In genomic region chr19:40404582-40404981, GRCm38 (mm10) we compare ENCODE assay signal across 12 mouse cellular contexts.
A peak's percentile ranks its signal among the peaks of the same experiment; 100 is the strongest.
DNase-seq lines count a peak whose midpoint lies in the region; TF ChIP-seq lines count a peak whose summit lies in the region.
"Had no signal": no experiment of that assay in that cellular context is flagged by ENCODE, and none has a peak within 500 bp of the region (broad histone marks: within the 10 kb centered on the region; RNA-seq: fewer than 3 reads in every experiment).

No protein-coding gene starts in this region.

- 55% methylated on average over 2 of the region's 2 CpGs for WGBS in thymus, adult 2 months

- H3K27ac ChIP-seq in thymus, adult 2 months (ENCODE audit: control insufficient read depth, insufficient read depth, low read length): no peak overlapping the region
- H3K27ac ChIP-seq: embryonic facial prominence, embryonic 12.5 days; midbrain, embryonic 12.5 days had no signal

- no peak for TF ChIP-seq POLR2A in thymus, adult 2 months (IDR thresholded peaks at IDR 0.05; ENCODE audit: control insufficient read depth, extremely low read depth, insufficient read depth, low read length, poor library complexity)

- TF ChIP-seq CTCF in thymus, adult 2 months (IDR thresholded peaks at IDR 0.05; ENCODE audit: borderline replicate concordance, control insufficient read depth, extremely low read depth, insufficient read depth, low read length, poor library complexity): no peak

- intact Hi-C loops in heart, postnatal 25 days (cut with DNase I): no loop called here

- H3K4me1 ChIP-seq in thymus, adult 2 months (replicated peaks; ENCODE audit: control insufficient read depth, insufficient read depth, low read length): no peaks in the 10 kb centered on the region
- H3K4me1 ChIP-seq: midbrain, embryonic 12.5 days had no signal

- H3K27me3 ChIP-seq in thymus, adult 2 months (ENCODE audit: control insufficient read depth, insufficient read depth, low read length): no peaks in the 10 kb centered on the region
- no peaks in the 10 kb centered on the region for H3K27me3 ChIP-seq in splenic B cell, adult 2 months (ENCODE audit: control insufficient read depth, insufficient read depth, low read length, poor library complexity, severe bottlenecking)
- H3K27me3 ChIP-seq: embryonic facial prominence, embryonic 12.5 days; midbrain, embryonic 12.5 days; Patski had no signal

- H3K36me3 ChIP-seq in thymus, adult 2 months (ENCODE audit: control insufficient read depth, insufficient read depth, low read length): no peaks in the 10 kb centered on the region
- no peaks in the 10 kb centered on the region for H3K36me3 ChIP-seq in splenic B cell, adult 2 months (ENCODE audit: control insufficient read depth, insufficient read depth, low read length, poor library complexity, severe bottlenecking)
- H3K36me3 ChIP-seq: embryonic facial prominence, embryonic 12.5 days; midbrain, embryonic 12.5 days had no signal

- no peak overlapping the region for H3K4me3 ChIP-seq in thymus, adult 2 months (ENCODE audit: control insufficient read depth, insufficient read depth, low read length)
- H3K4me3 ChIP-seq: embryonic facial prominence, embryonic 12.5 days; midbrain, embryonic 12.5 days had no signal

- peak; percentile 35 for DNase-seq in heart, postnatal 4 days
- DNase-seq in heart, postnatal 25 days (ENCODE audit: low spot score): no peak
- DNase-seq in thymus, adult 2 months: peak; percentile 10
- no peak for DNase-seq in thymus, postnatal 10 days (ENCODE audit: low spot score in 2 of 2)
- DNase-seq in c-Kit-positive CD71-positive TER-119-positive erythroid progenitor cells, embryonic 14.5 days (ENCODE audit: low spot score): peak; percentile 27
- DNase-seq in splenic B cell, adult 2 months (ENCODE audit: low read depth, low spot score): peak; percentile 44
- DNase-seq in ovary, postnatal 14 days (ENCODE audit: low spot score): no peak
- DNase-seq in frontal cortex, postnatal 25 days (ENCODE audit: low spot score in 2 of 2): no peak
- DNase-seq: left cerebral cortex, postnatal 4 days had no signal

Comparison
In these comparisons a context has a peak if more than half of its experiments do, and no peak if none do; other contexts are left out.
1. DNase-seq: peak in heart, postnatal 4 days (single experiment), thymus, adult 2 months (single experiment), c-Kit-positive CD71-positive TER-119-positive erythroid progenitor cells, embryonic 14.5 days (single experiment) and splenic B cell, adult 2 months (single experiment); none in heart, postnatal 25 days (single experiment), thymus, postnatal 10 days (0 of 2), ovary, postnatal 14 days (single experiment) and frontal cortex, postnatal 25 days (0 of 2).